Mouse (Mus musculus) hindbrain, embryonic 11.5 days (tissue): Measurements from ENCODE around the gene Spaca7. TPM values are rescaled to one million over a fixed set of nuclear protein-coding genes. Genes with fewer than 3 reads are reported as not detected.

Experiments
- ATAC-seq: fragments of 200-750 bp; cut with Nextera tagmentation; 2 replicates; pipeline ENCODE4 v1.8.0; 2017; ENCODE audit warnings: mild to moderate bottlenecking, moderate TSS enrichment, moderate library complexity; ENCODE audit not compliant: low FRiP score
- DNase-seq: peaks from one replicate; pipeline ENCODE4 v3.0.0-alpha.2; 2015; ENCODE audit warnings: low spot score
- H3K27ac ChIP-seq: fragments of 300-500 bp; sonication (generic); 2 replicates; pipeline ENCODE4 v1.5.1; 2014; ENCODE audit warnings: mild to moderate bottlenecking, low read depth, low read length
- H3K27me3 ChIP-seq: fragments of 300-500 bp; sonication (generic); 2 replicates; pipeline ENCODE4 v1.6.1; 2014; ENCODE audit warnings: mild to moderate bottlenecking, low read length, moderate library complexity, mixed read lengths; ENCODE audit not compliant: control insufficient read depth, insufficient read depth
- H3K36me3 ChIP-seq: fragments of 300-500 bp; sonication (generic); 2 replicates; pipeline ENCODE4 v1.6.1; 2014; ENCODE audit warnings: mild to moderate bottlenecking, low read length, moderate library complexity, mixed read lengths; ENCODE audit not compliant: control insufficient read depth, insufficient read depth
- H3K4me1 ChIP-seq: fragments of 300-500 bp; sonication (generic); replicated peaks from 2 replicates; pipeline ENCODE4 v1.6.1; 2014; ENCODE audit warnings: low read length, mixed read lengths; ENCODE audit not compliant: control insufficient read depth, insufficient read depth
- H3K4me2 ChIP-seq: fragments of 300-500 bp; sonication (generic); replicated peaks from 2 replicates; pipeline ENCODE4 v1.6.1; 2014; ENCODE audit warnings: mild to moderate bottlenecking, low read depth, low read length
- H3K4me3 ChIP-seq: fragments of 300-500 bp; sonication (generic); 2 replicates; pipeline ENCODE4 v1.5.1; 2014; ENCODE audit warnings: low read depth, low read length
- H3K9ac ChIP-seq: fragments of 300-500 bp; sonication (generic); 2 replicates; pipeline ENCODE4 v1.6.1; 2014; ENCODE audit warnings: low read depth, low read length
- H3K9me3 ChIP-seq: fragments of 300-500 bp; sonication (generic); 2 replicates; pipeline ENCODE4 v1.6.1; 2016; ENCODE audit warnings: low read length; ENCODE audit not compliant: control insufficient read depth
- WGBS: fragments of 180-500 bp; shearing (Covaris S2); extraction: QIAGEN DNeasy Blood & Tissue Kit; methylation state at CpG from one replicate; pipeline ENCODE4 v1.1.7; 2014; 5-methylcytosine and 5-hydroxymethylcytosine counted together
- polyA plus RNA-seq: library from polyadenylated mRNA; unstranded; fragments of >200 nt; fragmentation: Nextera tagmentation; extraction: Ambion mirVana; gene quantifications from 2 replicates; pipeline ENCODE4 v1.2.1, GENCODE M21; 2014

Spaca7 gene
- polyA plus RNA-seq = not detected in 2 replicates

DNA sequence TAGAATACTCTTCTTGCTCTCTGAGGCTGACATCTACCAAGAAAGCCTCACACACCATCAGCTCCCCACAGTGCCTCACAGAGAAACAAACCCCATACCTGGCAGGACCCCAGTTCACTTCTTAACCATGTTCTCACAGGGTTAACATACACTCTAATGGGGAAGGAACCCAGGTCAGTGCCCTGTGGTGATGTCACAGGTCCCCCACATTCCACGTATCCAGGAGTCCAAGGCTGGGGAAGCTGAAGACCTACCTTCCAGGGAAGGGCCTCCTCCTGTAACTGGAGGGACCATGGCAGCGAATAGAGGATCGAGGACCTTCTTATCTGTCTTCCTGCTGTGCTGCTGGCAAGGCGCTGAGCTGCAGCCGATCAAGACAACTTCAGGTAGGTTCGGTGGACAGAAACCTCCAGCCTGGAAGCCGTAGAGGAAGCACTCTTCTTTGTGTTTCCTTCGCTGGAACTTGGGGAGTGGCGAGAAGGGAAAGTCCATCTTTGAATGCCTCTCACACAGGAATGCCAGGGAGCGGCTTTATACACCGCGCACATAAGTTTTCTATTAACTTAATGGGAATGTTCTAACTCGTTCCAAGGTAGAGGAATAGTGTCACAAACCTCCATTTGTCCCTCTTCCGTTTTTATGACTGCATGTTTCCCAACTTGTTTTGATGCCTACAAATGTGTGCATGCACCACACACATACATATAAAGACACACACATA, at the start of gene Spaca7:
Spaca7 (plus strand) TSS at position 216 of the 721 bp plus-strand sequence.
- ATAC-seq (no peak), DNase-seq (no peak)
- Histone ChIP-seq H3K4me3 (no peak within 1 kb of the TSS), H3K4me2 (no peak within 1 kb of the TSS), H3K9ac (no peak within 1 kb of the TSS), H3K36me3 (no peaks in the 10 kb centered on the region), H3K9me3 (no peaks in the 10 kb centered on the region), H3K27me3 (no peaks in the 10 kb centered on the region; the same call in 1 of the 2 replicates), H3K27ac (no peak within 1 kb of the TSS), H3K4me1 (no peaks in the 10 kb centered on the region)
- WGBS = 75% methylated on average over 14 of the region's 14 CpGs

DNA sequence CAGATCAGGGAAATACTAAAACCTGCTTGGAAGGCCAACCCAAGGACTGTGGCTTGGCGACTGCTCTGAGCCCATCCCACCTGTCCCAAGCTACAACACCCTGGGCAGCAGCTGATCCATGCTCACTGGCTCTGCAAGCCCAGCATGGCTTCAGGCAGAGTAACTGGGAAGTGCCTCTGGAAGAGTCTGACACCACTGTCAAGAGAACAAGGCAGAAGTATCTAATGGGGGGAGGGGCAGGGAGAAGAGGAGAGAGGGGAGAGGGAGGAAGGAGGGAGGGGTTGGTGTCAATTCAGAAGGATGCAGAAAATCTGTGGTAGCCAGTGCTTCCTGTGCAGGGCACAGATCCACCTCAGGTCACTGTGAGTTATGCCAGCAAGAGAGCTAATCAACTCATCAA, 48.5 kb upstream of the Spaca7 start:
- H3K27me3 ChIP-seq = no peaks in the 10 kb centered on the region
- DNase-seq (peak; percentile 17), ATAC-seq (no peak)
- H3K27ac ChIP-seq = no peak overlapping the region
- no peaks in the 10 kb centered on the region for H3K9me3 ChIP-seq
- no peak overlapping the region for H3K9ac ChIP-seq
- no peak overlapping the region for H3K4me2 ChIP-seq
- no peaks in the 10 kb centered on the region for H3K36me3 ChIP-seq
- no peaks in the 10 kb centered on the region for H3K4me1 ChIP-seq
- 32% methylated on average over 1 of the region's 1 CpGs for WGBS
- no peak overlapping the region for H3K4me3 ChIP-seq

GRCm38 (mm10) chr8:12528659-12529058, 44.2 kb upstream of the Spaca7 start:
- no peak overlapping the region for H3K4me3 ChIP-seq
- 91% methylated on average over 2 of the region's 2 CpGs for WGBS
- no peaks in the 10 kb centered on the region for H3K36me3 ChIP-seq
- no peaks in the 10 kb centered on the region for H3K4me1 ChIP-seq
- no peaks in the 10 kb centered on the region for H3K27me3 ChIP-seq
- H3K9ac ChIP-seq = no peak overlapping the region
- ATAC-seq = no peak
- H3K9me3 ChIP-seq = no peaks in the 10 kb centered on the region
- DNase-seq = no peak
- H3K27ac ChIP-seq = no peak overlapping the region
- no peak overlapping the region for H3K4me2 ChIP-seq

GRCm38 (mm10) chr8:12535617-12536016, 37.2 kb upstream of the Spaca7 start:
- no peak overlapping the region for H3K4me2 ChIP-seq
- H3K4me1 ChIP-seq = no peaks in the 10 kb centered on the region
- H3K9me3 ChIP-seq = no peaks in the 10 kb centered on the region
- DNase-seq = no peak
- H3K27ac ChIP-seq = no peak overlapping the region
- no peak overlapping the region for H3K9ac ChIP-seq
- no peak for ATAC-seq
- no peaks in the 10 kb centered on the region for H3K27me3 ChIP-seq
- 85% methylated on average over 9 of the region's 9 CpGs for WGBS
- H3K4me3 ChIP-seq = no peak overlapping the region
- no peaks in the 10 kb centered on the region for H3K36me3 ChIP-seq

GRCm38 (mm10) chr8:12536306-12536705, 36.5 kb upstream of the Spaca7 start:
- Histone ChIP-seq H3K4me2 (no peak overlapping the region), H3K9me3 (no peaks in the 10 kb centered on the region), H3K27ac (no peak overlapping the region), H3K4me3 (no peak overlapping the region), H3K9ac (no peak overlapping the region), H3K4me1 (no peaks in the 10 kb centered on the region), H3K27me3 (no peaks in the 10 kb centered on the region), H3K36me3 (no peaks in the 10 kb centered on the region)
- DNase-seq (no peak), ATAC-seq (no peak)
- 85% methylated on average over 7 of the region's 7 CpGs for WGBS

- no peak overlapping the region for H3K27ac ChIP-seq
- H3K4me2 ChIP-seq = no peak overlapping the region
- WGBS = 62% methylated on average over 4 of the region's 4 CpGs
- no peaks in the 10 kb centered on the region for H3K4me1 ChIP-seq
- H3K9ac ChIP-seq = no peak overlapping the region
- ATAC-seq = no peak
- no peaks in the 10 kb centered on the region for H3K9me3 ChIP-seq
- H3K4me3 ChIP-seq = no peak overlapping the region
- H3K36me3 ChIP-seq = no peaks in the 10 kb centered on the region
- no peaks in the 10 kb centered on the region; the same call in 1 of the 2 replicates for H3K27me3 ChIP-seq
- DNase-seq = no peak
These were observed 27.6 kb upstream of the Spaca7 start for GRCm38 (mm10) chr8:12545236-12545635.

DNA sequence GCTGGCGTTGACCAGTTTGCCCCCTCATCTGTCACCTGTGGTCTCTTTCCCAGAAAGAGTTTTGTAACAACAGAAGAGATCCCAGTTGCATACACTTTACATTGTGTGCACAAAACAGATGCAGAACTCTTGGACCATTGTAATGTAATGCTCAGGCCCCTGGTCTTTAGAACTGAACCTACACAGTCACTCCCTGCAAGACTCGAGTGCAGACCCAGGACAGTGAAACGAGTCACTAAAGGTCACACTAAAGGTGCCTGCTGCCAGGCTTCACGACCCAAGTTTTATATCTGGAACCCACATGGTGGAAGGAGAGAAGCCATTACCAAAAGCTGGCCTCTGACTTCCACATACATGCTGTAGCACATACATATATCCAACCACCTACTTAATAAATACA, 27.2 kb upstream of the Spaca7 start:
- no peak for ATAC-seq
- Histone ChIP-seq H3K27ac (no peak overlapping the region), H3K9me3 (no peaks in the 10 kb centered on the region), H3K4me2 (no peak overlapping the region), H3K4me3 (no peak overlapping the region), H3K27me3 (no peaks in the 10 kb centered on the region; the same call in 1 of the 2 replicates), H3K36me3 (no peaks in the 10 kb centered on the region), H3K9ac (no peak overlapping the region), H3K4me1 (no peaks in the 10 kb centered on the region)
- 68% methylated on average over 4 of the region's 4 CpGs for WGBS
- DNase-seq = no peak

GRCm38 (mm10) chr8:12547466-12548220, 25.2 kb upstream of the Spaca7 start:
- Histone ChIP-seq H3K27ac (no peak overlapping the region), H3K9ac (no peak overlapping the region), H3K36me3 (no peaks in the 10 kb centered on the region), H3K27me3 (no peaks in the 10 kb centered on the region; the same call in 1 of the 2 replicates), H3K4me1 (no peaks in the 10 kb centered on the region), H3K9me3 (no peaks in the 10 kb centered on the region), H3K4me2 (no peak overlapping the region), H3K4me3 (no peak overlapping the region)
- 56% methylated on average over 7 of the region's 7 CpGs for WGBS
- DNase-seq (no peak), ATAC-seq (peak; percentile 54)

DNA sequence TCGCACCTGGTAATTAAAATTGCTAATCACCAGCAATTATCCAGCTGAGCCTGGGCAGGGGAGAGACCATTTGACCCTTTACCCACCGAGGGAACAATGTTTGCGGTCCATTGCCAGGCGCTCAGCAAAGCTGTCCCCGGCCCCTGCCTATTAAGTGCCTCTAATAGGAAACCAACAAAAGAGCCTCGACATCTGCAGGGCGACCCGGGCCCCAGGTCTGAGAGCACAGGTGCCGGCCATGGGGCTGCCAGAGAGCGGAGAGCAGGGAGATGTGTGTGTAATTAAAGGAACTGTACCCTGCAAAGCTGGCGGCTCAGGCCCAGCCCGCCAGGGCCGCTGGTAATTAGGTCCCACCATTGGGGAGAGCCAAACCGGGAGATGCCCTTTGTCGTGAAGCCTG, 24.6 kb upstream of the Spaca7 start:
- Histone ChIP-seq H3K4me3 (no peak overlapping the region), H3K27ac (no peak overlapping the region), H3K36me3 (no peaks in the 10 kb centered on the region), H3K27me3 (peaks cover under 1% of the 10 kb centered on the region), H3K4me2 (no peak overlapping the region), H3K9ac (no peak overlapping the region), H3K9me3 (no peaks in the 10 kb centered on the region), H3K4me1 (no peaks in the 10 kb centered on the region)
- 12% methylated on average over 15 of the region's 15 CpGs for WGBS
- ATAC-seq (peak; percentile 83), DNase-seq (peak; percentile 52)
